Comparison of ENCODE assay signal across 7 mouse cellular contexts in genomic region chr13:67682959-67683735, GRCm38 (mm10). TPM values are rescaled to one million over a fixed set of nuclear protein-coding genes. Genes with fewer than 3 reads are reported as not detected.
DNase-seq lines count a peak whose midpoint lies in the region; ATAC-seq and TF ChIP-seq lines count a peak whose summit lies in the region.
"Not testable (repeated sequence)": the region's sequence is repeated elsewhere in the genome, so short reads cannot be mapped to it uniquely, and the experiment has no call there.

No protein-coding gene starts in this region.

- TF ChIP-seq CTCF in intestine, postnatal 0 days (IDR thresholded peaks at IDR 0.05; ENCODE audit: low read depth), result peak; percentile 21; the same call in 1 of the 2 replicates
- TF ChIP-seq CTCF in small intestine, adult 2 months (IDR thresholded peaks at IDR 0.05; ENCODE audit: extremely low read depth, insufficient read length, insufficient replicate concordance, low read depth, low read length), result not testable (repeated sequence)

- peak overlapping the region; percentile 75 for H3K4me3 ChIP-seq in embryonic facial prominence, embryonic 10.5 days
- H3K4me3 ChIP-seq in intestine, postnatal 0 days (ENCODE audit: low read depth, low read length), result peak overlapping the region; percentile 76
- peak overlapping the region; percentile 76 for H3K4me3 ChIP-seq in midbrain, embryonic 12.5 days
- peak overlapping the region; percentile 97 for H3K4me3 ChIP-seq in small intestine, adult 2 months (ENCODE audit: low read depth, low read length)

- ATAC-seq in intestine, postnatal 0 days, result peak; percentile 100
- peak; percentile 100 for ATAC-seq in midbrain, embryonic 12.5 days (ENCODE audit: low FRiP score, low read depth)

- DNase-seq in adrenal gland, postnatal 10 days, result peak; percentile 91
- peak; percentile 82 for DNase-seq in embryonic facial prominence, embryonic 10.5 days (ENCODE audit: low spot score)
- DNase-seq in gonadal fat pad, adult 2 months (ENCODE audit: low read depth), result peak; percentile 58
- DNase-seq in left cerebral cortex, postnatal 4 days, result peak; percentile 73

- TF ChIP-seq POLR2A in small intestine, adult 2 months (IDR thresholded peaks at IDR 0.05; ENCODE audit: low read depth, low read length), result not testable (repeated sequence)

- not testable (repeated sequence) for H3K4me1 ChIP-seq in embryonic facial prominence, embryonic 10.5 days; intestine, postnatal 0 days (replicated peaks; ENCODE audit: control insufficient read depth, insufficient read depth, low read length); midbrain, embryonic 12.5 days; small intestine, adult 2 months (ENCODE audit: control insufficient read depth, insufficient read depth, insufficient read length, low read length)

- H3K27me3 ChIP-seq in embryonic facial prominence, embryonic 10.5 days (replicated peaks; ENCODE audit: low read depth, poor library complexity, severe bottlenecking); intestine, postnatal 0 days (replicated peaks; ENCODE audit: control insufficient read depth, insufficient read depth, low read length); midbrain, embryonic 12.5 days; small intestine, adult 2 months (ENCODE audit: control insufficient read depth, insufficient read depth, low read length): not testable (repeated sequence)

- peak overlapping the region; percentile 73 for H3K9ac ChIP-seq in intestine, postnatal 0 days (ENCODE audit: low read depth, low read length)
- peak overlapping the region; percentile 75 for H3K9ac ChIP-seq in midbrain, embryonic 12.5 days (replicated peaks)

- not testable (repeated sequence) for H3K36me3 ChIP-seq in embryonic facial prominence, embryonic 10.5 days (replicated peaks); intestine, postnatal 0 days (ENCODE audit: control insufficient read depth, insufficient read depth); midbrain, embryonic 12.5 days; small intestine, adult 2 months (ENCODE audit: control insufficient read depth, insufficient read depth, low read length)

- H3K4me2 ChIP-seq in intestine, postnatal 0 days (replicated peaks; ENCODE audit: low read depth), result peak overlapping the region; percentile 77
- H3K4me2 ChIP-seq in midbrain, embryonic 12.5 days (replicated peaks), result peak overlapping the region; percentile 77

- 15% methylated on average over 16 of the region's 16 CpGs for WGBS in embryonic facial prominence, embryonic 10.5 days
- WGBS in intestine, postnatal 0 days, result 10% methylated on average over 16 of the region's 16 CpGs
- WGBS in midbrain, embryonic 12.5 days, result 15% methylated on average over 16 of the region's 16 CpGs
- 5% methylated on average over 16 of the region's 16 CpGs for WGBS in small intestine, adult 2 months

- intact Hi-C loops in left cerebral cortex, postnatal 4 days (cut with DNase I), result loop anchor here (5.0 kb wide), 2 partner anchors 44 to 46 kb away; partner anchors contain the start of genes Gm49345, Zfp65 and Zfp729a

- peak overlapping the region; percentile 80 for H3K27ac ChIP-seq in embryonic facial prominence, embryonic 10.5 days (replicated peaks)
- peak overlapping the region; percentile 64 for H3K27ac ChIP-seq in intestine, postnatal 0 days (ENCODE audit: low read depth, low read length)
- not testable (repeated sequence) for H3K27ac ChIP-seq in midbrain, embryonic 12.5 days (replicated peaks)
- H3K27ac ChIP-seq in small intestine, adult 2 months (ENCODE audit: insufficient read depth, low read depth, low read length), result peak overlapping the region; percentile 46; the same call in 1 of the 2 replicates

- not testable (repeated sequence) for H3K9me3 ChIP-seq in embryonic facial prominence, embryonic 10.5 days; intestine, postnatal 0 days (ENCODE audit: control insufficient read depth); midbrain, embryonic 12.5 days

RNA-seq across cellular contexts. Expression of gene Zfp738, which starts 3.7 kb away (rescaled TPM):
- 10 to 100 TPM in 1 of 2 experiments, 1 to 10 TPM in 1; 8.5 to 12.7 TPM for total RNA-seq in adrenal gland, postnatal 10 days (2021)
- polyA plus RNA-seq in embryonic facial prominence, embryonic 10.5 days (2016; fragmentation: Nextera tagmentation; extraction: Ambion mirVana), result 11.2 and 11.3 TPM in 2 replicates
- polyA plus RNA-seq in gonadal fat pad, adult 2 months (2012; rRNA removed), result 5.5 and 6.1 TPM in 2 replicates
- polyA plus RNA-seq in intestine, postnatal 0 days (2015; fragmentation: Nextera tagmentation; extraction: Ambion mirVana), result 3.9 and 4.6 TPM in 2 replicates
- 10 to 100 TPM; 21.5 to 25.0 TPM for total RNA-seq in left cerebral cortex, postnatal 4 days (2021)
- 16.7 and 17.4 TPM in 2 replicates for polyA plus RNA-seq in midbrain, embryonic 12.5 days (2016; fragmentation: Nextera tagmentation; extraction: Ambion mirVana)
- polyA plus RNA-seq in small intestine, adult 2 months (2012; rRNA removed), result 1.4 and 2.2 TPM in 2 replicates

RNA-seq across cellular contexts. Expression of gene Zfp729a, which starts 45.6 kb away (rescaled TPM):
- 1 to 10 TPM; 4.3 to 7.2 TPM for total RNA-seq in adrenal gland, postnatal 10 days (2021)
- 2.4 and 2.5 TPM in 2 replicates for polyA plus RNA-seq in embryonic facial prominence, embryonic 10.5 days (2016; fragmentation: Nextera tagmentation; extraction: Ambion mirVana)
- polyA plus RNA-seq in gonadal fat pad, adult 2 months (2012; rRNA removed), result 0.81 and 1.0 TPM in 2 replicates
- 1.8 and 1.9 TPM in 2 replicates for polyA plus RNA-seq in intestine, postnatal 0 days (2015; fragmentation: Nextera tagmentation; extraction: Ambion mirVana)
- total RNA-seq in left cerebral cortex, postnatal 4 days (2021), result 1 to 10 TPM; 9.7 to 10.0 TPM
- polyA plus RNA-seq in midbrain, embryonic 12.5 days (2016; fragmentation: Nextera tagmentation; extraction: Ambion mirVana), result 3.0 and 4.7 TPM in 2 replicates
- polyA plus RNA-seq in small intestine, adult 2 months (2012; rRNA removed), result 0.09 and 0.46 TPM in 2 replicates

RNA-seq across cellular contexts. Expression of gene Gm49345, which starts 45.6 kb away (rescaled TPM):
- total RNA-seq in adrenal gland, postnatal 10 days (2021), result not detected
- polyA plus RNA-seq in embryonic facial prominence, embryonic 10.5 days (2016; fragmentation: Nextera tagmentation; extraction: Ambion mirVana), result 0.15 TPM in 1 of 2 replicates, not detected in the other
- polyA plus RNA-seq in gonadal fat pad, adult 2 months (2012; rRNA removed), result 0.44 and 0.92 TPM in 2 replicates
- polyA plus RNA-seq in intestine, postnatal 0 days (2015; fragmentation: Nextera tagmentation; extraction: Ambion mirVana), result not detected in 2 replicates
- 1 to 10 TPM in 1 of 2 experiments, under 1 TPM in 1; 0.48 to 1.1 TPM for total RNA-seq in left cerebral cortex, postnatal 4 days (2021)
- polyA plus RNA-seq in midbrain, embryonic 12.5 days (2016; fragmentation: Nextera tagmentation; extraction: Ambion mirVana), result 0.29 TPM in 1 of 2 replicates, not detected in the other
- polyA plus RNA-seq in small intestine, adult 2 months (2012; rRNA removed), result not detected in 2 replicates

RNA-seq across cellular contexts. Expression of gene Zfp65, which starts 45.8 kb away (rescaled TPM):
- 10 to 100 TPM in 1 of 2 experiments, 1 to 10 TPM in 1; 8.9 to 11.7 TPM for total RNA-seq in adrenal gland, postnatal 10 days (2021)
- polyA plus RNA-seq in embryonic facial prominence, embryonic 10.5 days (2016; fragmentation: Nextera tagmentation; extraction: Ambion mirVana), result 6.4 and 7.8 TPM in 2 replicates
- 1.3 and 1.6 TPM in 2 replicates for polyA plus RNA-seq in gonadal fat pad, adult 2 months (2012; rRNA removed)
- 1.9 TPM in 2 replicates for polyA plus RNA-seq in intestine, postnatal 0 days (2015; fragmentation: Nextera tagmentation; extraction: Ambion mirVana)
- 10 to 100 TPM; 20.6 TPM for total RNA-seq in left cerebral cortex, postnatal 4 days (2021)
- 8.0 and 11.2 TPM in 2 replicates for polyA plus RNA-seq in midbrain, embryonic 12.5 days (2016; fragmentation: Nextera tagmentation; extraction: Ambion mirVana)
- 0.08 and 0.13 TPM in 2 replicates for polyA plus RNA-seq in small intestine, adult 2 months (2012; rRNA removed)
